Mouse (Mus musculus) intestine, embryonic 14.5 days (tissue): ENCODE results near the gene Slc28a1. TPM values are rescaled to one million over a fixed set of nuclear protein-coding genes. Genes with fewer than 3 reads are reported as not detected.

ENCODE experiments used
- ATAC-seq: fragments of 200-750 bp; cut with Nextera tagmentation; replicated peaks from 2 replicates; pipeline ENCODE4 v1.8.0; 2017; ENCODE audit warnings: low read depth, moderate number of reproducible peaks, moderate TSS enrichment, moderate library complexity; ENCODE audit not compliant: low FRiP score, low TSS enrichment
- DNase-seq: peaks from one replicate; pipeline ENCODE4 v3.0.0-alpha.2; 2018; ENCODE audit warnings: low spot score
- H3K27ac ChIP-seq: fragments of 300-500 bp; sonication (generic); 2 replicates; pipeline ENCODE4 v1.5.1; 2014; ENCODE audit warnings: low read depth, mild to moderate bottlenecking, control low read depth
- H3K27me3 ChIP-seq: fragments of 300-500 bp; sonication (generic); replicated peaks from 2 replicates; pipeline ENCODE4 v1.6.1; 2014; ENCODE audit warnings: low read length, control low read depth; ENCODE audit not compliant: control insufficient read depth, insufficient read depth
- H3K36me3 ChIP-seq: fragments of 300-500 bp; sonication (generic); 2 replicates; pipeline ENCODE4 v1.6.1; 2014; ENCODE audit warnings: low read length, control low read depth; ENCODE audit not compliant: control insufficient read depth, insufficient read depth
- H3K4me1 ChIP-seq: fragments of 300-500 bp; sonication (generic); replicated peaks from 2 replicates; pipeline ENCODE4 v1.6.1; 2014; ENCODE audit warnings: low read length, control low read depth, mixed read lengths; ENCODE audit not compliant: control insufficient read depth, insufficient read depth
- H3K4me2 ChIP-seq: fragments of 300-500 bp; sonication (generic); 2 replicates; pipeline ENCODE4 v1.6.1; 2014; ENCODE audit warnings: low read length
- H3K4me3 ChIP-seq: fragments of 300-500 bp; sonication (generic); 2 replicates; pipeline ENCODE4 v1.5.1; 2014; ENCODE audit warnings: low read depth, low read length, control low read depth, mixed read lengths
- H3K9ac ChIP-seq: fragments of 300-500 bp; sonication (generic); 2 replicates; pipeline ENCODE4 v1.6.1; 2014; ENCODE audit warnings: mild to moderate bottlenecking, low read length
- H3K9me3 ChIP-seq: fragments of 300-500 bp; sonication (generic); 2 replicates; pipeline ENCODE4 v1.6.1; 2016; ENCODE audit warnings: low read length, control low read depth; ENCODE audit not compliant: control insufficient read depth
- WGBS: fragments of 180-500 bp; shearing (Covaris S2); extraction: QIAGEN DNeasy Blood & Tissue Kit; methylation state at CpG from one replicate; pipeline ENCODE4 v1.1.7; 2014; 5-methylcytosine and 5-hydroxymethylcytosine counted together
- polyA plus RNA-seq: library from polyadenylated mRNA; unstranded; fragments of >200 nt; fragmentation: Nextera tagmentation; extraction: Ambion mirVana; gene quantifications from 2 replicates; pipeline ENCODE4 v1.2.1, GENCODE M21; 2014

Gene Slc28a1
- 0.48 and 1.1 TPM in 2 replicates for polyA plus RNA-seq

DNA sequence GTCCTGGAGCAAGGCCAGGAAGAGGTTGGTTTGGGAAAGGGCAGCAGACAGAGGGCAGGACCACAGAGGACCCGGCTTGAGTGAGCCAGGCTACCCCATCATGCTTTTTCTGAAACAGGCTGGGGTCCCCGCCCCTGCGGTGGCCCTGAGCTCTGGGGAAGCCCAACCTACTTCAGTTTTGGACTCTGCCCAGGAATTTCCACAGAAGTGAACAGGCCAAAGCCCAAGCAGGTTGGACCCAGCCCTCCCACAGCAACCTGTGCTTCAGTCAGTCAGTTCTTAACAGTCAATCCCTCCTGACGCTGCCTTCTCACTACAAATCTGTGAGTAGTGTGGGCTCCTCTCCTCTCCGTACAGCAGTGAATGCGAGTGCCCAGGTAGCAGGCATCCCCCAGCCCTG is at the start of gene Slc28a1:
TSS of gene Slc28a1 (plus strand) at position 245 of the 400 bp plus-strand sequence.
- Histone ChIP-seq H3K4me3 (no peak within 1 kb of the TSS), H3K36me3 (no peaks in the 10 kb centered on the region), H3K27ac (no peak within 1 kb of the TSS), H3K9ac (no peak within 1 kb of the TSS), H3K9me3 (no peaks in the 10 kb centered on the region), H3K27me3 (no peaks in the 10 kb centered on the region), H3K4me2 (no peak within 1 kb of the TSS), H3K4me1 (no peaks in the 10 kb centered on the region)
- 72% methylated on average over 6 of the region's 6 CpGs for WGBS
- ATAC-seq (0 out of 2 replicates have a peak, but pooled peaks have one; percentile 28), DNase-seq (no peak)

DNA sequence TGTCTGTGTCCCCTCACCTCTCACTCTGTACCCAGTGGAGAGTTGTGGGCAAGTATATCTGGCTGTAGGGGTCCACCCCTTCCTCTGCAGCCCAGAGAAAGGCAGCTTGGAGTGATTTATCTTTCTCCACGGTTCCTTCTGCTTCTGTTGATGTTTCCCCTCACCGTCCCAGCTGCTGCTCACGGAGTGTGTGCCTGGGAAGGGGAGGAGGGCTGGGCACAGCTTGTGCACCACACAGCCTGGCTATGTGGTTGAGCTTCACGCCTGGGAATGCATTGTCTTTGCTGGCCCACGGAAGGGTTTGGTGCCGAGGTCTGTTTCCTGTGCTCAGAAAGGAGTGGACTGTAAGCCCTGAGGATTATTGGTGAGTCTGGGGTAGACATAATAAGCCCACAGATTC is 47.9 kb upstream of the Slc28a1 start:
- Histone ChIP-seq H3K9ac (no peak overlapping the region), H3K9me3 (no peaks in the 10 kb centered on the region), H3K4me2 (no peak overlapping the region), H3K4me1 (0 out of 2 replicates have a peak, but pooled peaks cover 4% of the 10 kb centered on the region), H3K4me3 (no peak overlapping the region), H3K27me3 (no peaks in the 10 kb centered on the region), H3K27ac (no peak overlapping the region), H3K36me3 (no peaks in the 10 kb centered on the region)
- DNase-seq, result no peak
- ATAC-seq, result no peak
- 24% methylated on average over 6 of the region's 6 CpGs for WGBS

DNA sequence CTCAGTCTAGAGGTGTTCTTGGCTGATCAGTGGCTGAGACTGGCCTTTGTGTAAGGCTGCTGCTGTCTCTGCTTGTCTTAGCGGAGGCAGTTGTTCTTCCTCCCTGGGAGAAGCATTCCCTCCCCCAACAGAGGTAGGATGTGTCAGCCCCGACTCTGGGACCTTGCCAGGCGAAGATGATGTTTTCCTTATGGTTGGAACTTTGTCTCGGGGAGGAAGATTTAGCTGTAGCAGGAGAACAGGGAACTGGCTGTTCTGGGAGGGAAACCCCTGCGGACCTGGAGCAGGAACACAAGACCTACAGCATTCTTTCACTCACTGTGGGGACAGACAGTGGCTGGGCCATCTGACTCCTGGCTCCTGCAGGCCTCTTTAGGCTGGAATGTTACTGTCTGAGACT is 42.1 kb upstream of the Slc28a1 start:
- DNase-seq (peak; percentile 72), ATAC-seq (peak; percentile 62)
- no peaks in the 10 kb centered on the region for H3K9me3 ChIP-seq
- 28% methylated on average over 5 of the region's 5 CpGs for WGBS
- no peak overlapping the region for H3K4me2 ChIP-seq
- H3K4me3 ChIP-seq, result no peak overlapping the region
- H3K27ac ChIP-seq, result peak overlapping the region; percentile 80
- H3K36me3 ChIP-seq, result no peaks in the 10 kb centered on the region
- H3K27me3 ChIP-seq, result no peaks in the 10 kb centered on the region
- peaks cover 27% of the 10 kb centered on the region for H3K4me1 ChIP-seq
- no peak overlapping the region for H3K9ac ChIP-seq

DNA sequence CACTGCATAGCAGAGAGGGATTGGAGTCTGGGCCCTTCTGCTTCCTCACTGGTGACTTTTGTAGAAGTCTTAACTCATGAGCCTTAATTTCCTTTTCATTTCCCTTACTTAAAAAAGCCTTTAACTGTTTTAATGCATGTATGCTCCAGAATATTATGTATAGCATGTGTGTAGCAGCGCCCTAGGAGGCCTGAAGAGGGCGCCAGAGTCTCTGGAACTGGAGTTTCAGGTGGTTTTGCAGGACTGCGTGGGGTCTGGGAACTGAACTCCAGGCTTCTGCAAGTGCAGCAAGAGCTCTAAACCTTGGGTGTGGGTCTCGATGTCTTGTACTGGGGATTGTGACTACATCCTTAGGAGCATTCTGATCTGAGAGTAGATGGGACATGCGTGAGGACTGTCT is 41.3 kb upstream of the Slc28a1 start:
- ATAC-seq (no peak), DNase-seq (no peak)
- Histone ChIP-seq H3K9ac (no peak overlapping the region), H3K9me3 (no peaks in the 10 kb centered on the region), H3K27ac (peak overlapping the region; percentile 80; the same call in 1 of the 2 replicates), H3K36me3 (no peaks in the 10 kb centered on the region), H3K4me3 (no peak overlapping the region), H3K27me3 (no peaks in the 10 kb centered on the region), H3K4me1 (peaks cover 27% of the 10 kb centered on the region), H3K4me2 (no peak overlapping the region)
- 86% methylated on average over 5 of the region's 5 CpGs for WGBS

DNA sequence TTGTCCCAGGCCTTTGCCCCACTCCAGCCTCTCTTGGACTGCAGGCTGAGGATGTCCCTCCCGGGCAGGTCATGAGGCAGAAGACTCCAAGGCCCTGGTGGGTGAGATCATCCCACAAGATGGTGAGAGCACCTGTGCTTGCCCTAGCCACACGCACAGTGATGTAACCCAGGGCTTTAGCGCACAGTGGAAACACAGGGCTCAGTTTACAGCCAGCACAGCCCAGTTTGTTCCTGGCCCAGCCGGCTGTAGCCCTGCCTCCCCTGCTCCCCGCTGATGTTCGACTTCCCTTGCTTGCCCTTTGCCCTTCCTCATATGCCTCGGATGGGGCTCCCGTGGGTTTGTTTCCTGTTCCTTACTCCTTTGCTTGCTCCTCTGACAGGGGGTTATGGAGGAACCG is 40.1 kb upstream of the Slc28a1 start:
- ATAC-seq, result peak; percentile 47
- H3K9me3 ChIP-seq, result no peaks in the 10 kb centered on the region
- no peak overlapping the region for H3K4me3 ChIP-seq
- no peaks in the 10 kb centered on the region for H3K27me3 ChIP-seq
- H3K4me1 ChIP-seq, result peaks cover 27% of the 10 kb centered on the region
- no peaks in the 10 kb centered on the region for H3K36me3 ChIP-seq
- H3K9ac ChIP-seq, result no peak overlapping the region
- no peak for DNase-seq
- no peak overlapping the region for H3K4me2 ChIP-seq
- H3K27ac ChIP-seq, result peak overlapping the region; percentile 60
- WGBS, result 29% methylated on average over 9 of the region's 9 CpGs

DNA sequence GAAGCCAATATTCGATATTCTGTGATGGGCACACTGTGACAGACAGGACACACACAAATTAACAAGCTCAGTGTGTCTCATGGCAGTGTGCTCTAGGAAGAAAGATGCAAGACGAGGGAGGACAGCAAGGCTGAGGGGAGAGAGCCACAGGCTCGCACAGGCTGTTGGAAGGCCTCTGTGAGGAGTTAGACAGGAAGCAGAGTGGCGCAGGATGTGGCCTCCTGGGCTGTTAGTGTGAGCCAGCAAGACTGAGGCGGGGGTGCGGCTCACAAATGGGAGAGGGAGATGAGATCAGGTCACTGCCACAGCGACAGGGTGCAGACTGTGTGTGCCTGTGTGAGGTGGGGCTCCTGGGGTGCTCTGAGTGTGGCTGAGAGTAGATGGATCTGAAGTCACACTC is 39.3 kb upstream of the Slc28a1 start:
- H3K36me3 ChIP-seq, result no peaks in the 10 kb centered on the region
- peak overlapping the region; percentile 60 for H3K27ac ChIP-seq
- H3K27me3 ChIP-seq, result no peaks in the 10 kb centered on the region
- H3K4me3 ChIP-seq, result no peak overlapping the region
- WGBS, result 44% methylated on average over 7 of the region's 7 CpGs
- H3K9me3 ChIP-seq, result no peaks in the 10 kb centered on the region
- H3K4me2 ChIP-seq, result no peak overlapping the region
- H3K4me1 ChIP-seq, result peaks cover 27% of the 10 kb centered on the region
- H3K9ac ChIP-seq, result no peak overlapping the region
- no peak for DNase-seq
- no peak for ATAC-seq

DNA sequence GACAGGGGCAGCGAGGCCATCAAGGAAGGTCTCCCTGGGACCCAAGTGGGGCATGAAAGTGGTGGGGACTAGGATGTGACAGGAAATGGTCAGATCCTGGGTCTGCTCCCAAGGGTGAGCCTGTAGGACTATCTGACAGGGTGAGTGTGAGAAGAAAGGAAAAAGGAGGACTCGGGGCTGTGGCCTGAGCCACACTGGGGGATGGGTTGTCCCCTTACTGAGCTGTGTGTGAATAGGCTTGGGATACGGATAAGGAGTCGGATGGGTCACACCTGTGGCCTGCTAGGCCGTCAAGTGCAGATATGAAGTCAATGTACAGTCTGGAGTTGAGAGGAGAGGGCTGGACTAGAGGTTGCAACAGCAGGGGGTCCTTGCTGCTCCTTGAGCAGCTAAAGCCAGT is 38.9 kb upstream of the Slc28a1 start:
- H3K4me1 ChIP-seq, result peaks cover 27% of the 10 kb centered on the region
- H3K9me3 ChIP-seq, result no peaks in the 10 kb centered on the region
- H3K27me3 ChIP-seq, result no peaks in the 10 kb centered on the region
- 91% methylated on average over 5 of the region's 5 CpGs for WGBS
- DNase-seq (no peak), ATAC-seq (no peak)
- no peak overlapping the region for H3K27ac ChIP-seq
- no peaks in the 10 kb centered on the region for H3K36me3 ChIP-seq
- no peak overlapping the region for H3K4me3 ChIP-seq
- no peak overlapping the region for H3K9ac ChIP-seq
- H3K4me2 ChIP-seq, result no peak overlapping the region

DNA sequence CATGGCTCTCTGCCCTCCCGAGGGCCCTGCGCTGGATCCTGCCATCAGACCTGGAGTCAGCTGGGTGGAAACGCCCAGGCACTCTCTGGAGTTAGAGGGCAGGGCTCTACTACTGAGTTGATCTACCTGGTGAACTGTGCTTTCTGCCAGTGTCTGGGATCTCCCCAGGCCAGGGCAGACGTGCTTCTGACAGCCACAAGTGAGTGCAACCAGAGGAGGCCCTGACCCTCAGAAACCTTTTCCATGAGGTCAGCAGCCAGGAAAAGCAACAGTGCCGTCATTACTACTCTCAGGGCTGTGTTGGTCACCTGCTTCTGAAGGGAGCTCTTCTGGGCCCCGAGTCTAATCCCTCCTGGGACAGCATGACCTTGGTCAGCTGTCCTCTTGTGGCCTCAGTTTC is 37.6 kb upstream of the Slc28a1 start:
- Histone ChIP-seq H3K27ac (no peak overlapping the region), H3K9me3 (no peaks in the 10 kb centered on the region), H3K27me3 (no peaks in the 10 kb centered on the region), H3K4me2 (no peak overlapping the region), H3K9ac (no peak overlapping the region), H3K4me1 (peaks cover 31% of the 10 kb centered on the region), H3K4me3 (no peak overlapping the region), H3K36me3 (no peaks in the 10 kb centered on the region)
- 61% methylated on average over 6 of the region's 6 CpGs for WGBS
- DNase-seq (no peak), ATAC-seq (no peak)

DNA sequence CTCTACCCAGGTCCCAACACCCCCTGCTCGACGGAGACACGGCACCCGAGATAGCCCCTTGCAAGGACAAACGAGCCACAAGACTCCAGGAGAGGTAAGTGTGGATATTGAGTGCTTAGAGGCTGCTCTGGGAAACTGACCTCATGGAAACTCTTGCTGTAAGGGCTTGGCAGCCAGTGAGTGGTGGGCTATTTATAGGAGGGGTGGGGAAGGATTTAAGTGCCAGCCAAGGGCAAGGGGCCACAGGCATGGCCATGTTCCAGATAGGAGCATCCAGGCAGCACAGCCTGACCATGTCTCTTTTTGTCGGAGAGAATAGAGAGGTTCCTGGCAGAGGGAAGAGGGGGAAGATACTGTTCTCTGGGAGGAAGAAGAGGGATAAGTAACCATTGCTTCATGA is 35.9 kb upstream of the Slc28a1 start:
- Histone ChIP-seq H3K9me3 (no peaks in the 10 kb centered on the region), H3K4me1 (peaks cover 17% of the 10 kb centered on the region), H3K4me3 (no peak overlapping the region), H3K27me3 (no peaks in the 10 kb centered on the region), H3K4me2 (no peak overlapping the region), H3K27ac (no peak overlapping the region), H3K9ac (no peak overlapping the region), H3K36me3 (no peaks in the 10 kb centered on the region)
- WGBS, result 84% methylated on average over 6 of the region's 6 CpGs
- DNase-seq, result no peak
- no peak for ATAC-seq
